Mouse (Mus musculus): ENCODE measurements around the gene Lxn.

The Lxn gene

DNA sequence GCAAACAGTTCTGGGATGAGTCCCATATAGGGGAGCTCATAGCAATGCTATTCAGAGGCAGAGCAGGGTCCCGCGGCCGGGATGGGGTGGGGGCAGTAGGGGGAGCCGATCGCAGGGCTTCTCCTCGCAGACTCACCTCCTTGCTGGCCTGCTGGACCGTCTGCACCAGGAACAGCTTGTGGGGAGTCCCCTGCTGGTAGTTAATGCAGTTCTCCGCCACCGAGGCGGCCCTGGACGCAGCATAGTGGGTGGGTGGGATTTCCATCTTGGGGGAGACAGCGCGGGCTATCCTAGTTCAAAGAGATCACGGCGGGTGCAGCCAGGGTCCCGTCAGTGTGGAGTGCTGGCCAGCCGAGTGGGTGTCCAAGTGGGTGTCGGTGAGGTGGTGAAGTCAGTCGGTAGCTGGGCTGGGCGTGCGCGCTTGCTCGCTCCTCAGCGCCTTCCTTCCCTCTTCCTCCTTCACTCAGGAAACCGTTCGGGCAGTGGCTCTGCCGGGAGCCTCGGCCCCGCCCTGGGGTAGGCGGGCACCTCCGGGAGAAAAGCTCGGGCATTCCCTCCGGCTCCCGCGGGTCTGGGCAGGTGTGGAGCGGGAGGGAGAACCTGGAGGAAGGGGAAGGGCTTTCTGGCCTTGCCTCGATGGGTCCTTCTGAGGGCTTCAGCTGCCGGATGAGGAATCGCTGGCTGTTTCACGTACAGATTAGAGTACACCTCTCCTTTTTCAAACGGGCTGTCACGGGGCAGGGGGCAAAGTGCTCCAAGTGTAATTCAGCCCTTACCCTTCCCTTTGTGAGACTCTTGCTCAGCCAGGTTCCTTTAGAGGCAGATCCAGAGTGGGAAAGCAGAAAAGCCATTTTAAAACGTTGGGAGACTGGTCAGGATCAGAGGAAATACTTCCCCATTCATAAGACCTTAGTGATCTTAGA lies at the start of gene Lxn:
Lxn (minus strand) TSS at position 477 of the 923 bp plus-strand sequence.
- DNase-seq (ENCODE audit: low read depth) = peak; percentile 33

- DNase-seq (ENCODE audit: low read depth) = peak; percentile 71
Measured at GRCm38 (mm10) chr3:67512807-67513206, 49.1 kb upstream of the Lxn start.

DNA sequence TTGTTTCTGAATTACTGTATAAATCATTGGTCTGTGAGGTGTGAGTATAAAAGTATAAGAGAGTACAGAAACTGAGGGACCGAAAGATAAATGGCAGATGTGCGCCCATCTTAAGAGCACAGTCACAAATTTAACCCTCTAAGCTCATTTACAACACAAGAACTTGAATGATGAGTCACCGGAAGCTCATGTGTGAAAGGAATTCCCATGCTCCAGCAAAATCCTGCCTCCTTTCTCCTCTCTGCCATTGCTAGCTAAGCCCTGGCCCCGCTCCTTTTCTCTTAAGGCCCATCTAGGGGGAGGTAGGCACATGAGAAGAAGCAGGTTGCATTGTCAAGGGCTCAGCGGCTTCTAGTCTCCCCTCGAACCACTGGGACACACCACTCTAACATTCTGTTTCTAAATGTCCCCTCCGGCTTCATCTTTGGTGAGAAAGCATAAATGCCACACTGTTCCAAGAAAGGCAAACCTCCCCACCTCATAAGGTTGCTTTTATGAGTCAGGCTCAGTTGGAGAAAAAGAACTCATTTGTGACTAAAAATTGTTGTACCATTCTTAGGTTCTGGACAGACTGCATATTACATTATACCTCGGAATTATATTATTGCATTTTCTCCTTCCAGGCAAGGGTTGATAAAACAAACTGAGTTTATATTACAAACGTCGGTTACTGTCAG lies 44.6 kb upstream of the Lxn start:
- no peak for DNase-seq (ENCODE audit: low read depth)

- no peak for DNase-seq (ENCODE audit: low read depth)
Measured at GRCm38 (mm10) chr3:67505286-67505685, 41.6 kb upstream of the Lxn start.

DNA sequence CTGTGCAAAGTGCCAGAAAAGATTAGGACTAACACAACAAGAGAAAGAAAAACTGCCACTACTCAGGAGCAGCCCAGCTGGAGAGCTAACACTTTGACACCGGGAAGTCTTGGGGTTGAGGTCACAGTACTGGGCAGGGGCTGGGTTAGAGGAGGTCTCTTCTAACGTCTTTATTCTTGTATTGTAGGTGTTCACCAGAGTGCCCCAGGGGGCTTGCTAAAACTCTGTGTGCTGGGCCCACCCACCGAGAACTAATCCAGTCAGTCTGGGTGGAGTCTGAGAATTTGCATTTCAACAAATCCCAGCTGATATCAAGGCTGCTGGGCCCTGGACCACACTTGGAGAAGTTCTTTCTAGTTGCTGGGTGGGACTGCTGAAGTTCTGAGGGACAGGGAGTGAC lies 40.2 kb upstream of the Lxn start:
- no peak for DNase-seq (ENCODE audit: low read depth)

GRCm38 (mm10) chr3:67499406-67499791 lies 35.7 kb upstream of the Lxn start:
- no peak for DNase-seq (ENCODE audit: low read depth)

GRCm38 (mm10) chr3:67498773-67499405 lies 35.2 kb upstream of the Lxn start:
- DNase-seq (ENCODE audit: low read depth) = no peak

GRCm38 (mm10) chr3:67497998-67498397 lies 34.3 kb upstream of the Lxn start:
- DNase-seq (ENCODE audit: low read depth) = no peak

DNA sequence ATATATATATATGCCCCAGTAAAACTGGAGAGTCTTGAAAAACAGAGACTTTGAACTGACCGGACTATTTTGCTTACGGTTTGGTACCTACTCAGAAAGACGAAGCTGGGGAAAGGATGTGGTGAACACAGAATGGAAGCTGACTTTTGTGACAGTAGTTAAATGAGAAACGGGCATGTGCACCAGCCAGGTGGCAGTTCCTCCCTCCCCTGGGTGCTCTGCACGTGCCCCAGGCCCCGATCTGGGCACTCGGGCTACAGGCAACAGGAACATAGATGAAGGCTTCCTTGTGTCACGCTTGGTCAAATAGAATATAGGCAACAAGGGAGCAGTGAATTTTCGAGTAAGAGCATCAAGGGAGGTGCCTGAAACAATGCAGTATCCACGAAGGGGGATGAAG lies 32.6 kb upstream of the Lxn start:
- DNase-seq (ENCODE audit: low read depth) = no peak

GRCm38 (mm10) chr3:67493132-67493531 lies 29.4 kb upstream of the Lxn start:
- DNase-seq (ENCODE audit: low read depth) = no peak

GRCm38 (mm10) chr3:67492086-67492869 lies 28.6 kb upstream of the Lxn start:
- DNase-seq (ENCODE audit: low read depth) = no peak

DNA sequence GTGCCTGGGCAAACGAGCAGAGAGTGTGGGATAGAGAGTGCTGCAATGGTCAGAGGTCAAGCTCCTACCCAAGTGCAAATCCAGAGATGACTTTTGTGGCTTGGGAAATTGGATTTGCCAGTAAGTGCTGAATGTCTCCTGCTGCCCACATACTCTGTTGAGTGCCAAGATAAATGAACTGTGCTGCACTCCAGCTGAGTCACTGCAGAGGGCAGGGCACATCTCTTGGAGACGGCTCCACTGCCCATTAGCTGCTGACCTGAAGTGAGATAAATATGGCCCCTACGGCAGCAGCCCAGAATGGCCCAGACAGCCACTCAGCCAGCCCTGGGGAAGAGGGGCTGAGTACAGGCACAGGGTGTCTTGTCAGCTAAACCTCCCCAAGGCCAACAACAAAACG lies 26.4 kb upstream of the Lxn start:
- DNase-seq (ENCODE audit: low read depth) = no peak

- DNase-seq (ENCODE audit: low read depth) = no peak
Measured at GRCm38 (mm10) chr3:67485233-67485632, 21.5 kb upstream of the Lxn start.

GRCm38 (mm10) chr3:67482400-67482799 lies 18.7 kb upstream of the Lxn start:
- no peak for DNase-seq (ENCODE audit: low read depth)

DNA sequence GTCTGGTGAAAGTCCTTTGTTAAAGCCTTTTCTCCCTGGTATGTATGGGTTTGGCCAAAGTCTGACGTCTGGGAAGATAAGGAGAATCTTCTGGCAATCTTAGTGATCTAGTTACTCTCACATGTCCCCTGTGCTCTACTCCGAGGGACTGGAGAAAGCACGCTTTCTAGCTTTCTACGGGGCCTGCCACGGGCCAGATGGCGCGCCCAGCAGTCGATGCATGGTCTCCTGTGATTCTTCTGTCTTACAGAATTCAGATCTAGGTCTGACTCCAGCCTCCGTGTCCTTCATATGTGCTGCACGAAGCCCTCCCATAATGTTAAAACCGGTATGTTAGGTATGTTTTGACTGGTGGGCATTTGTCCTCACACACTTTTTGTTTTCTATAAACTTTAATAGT lies 16.1 kb upstream of the Lxn start:
- DNase-seq (ENCODE audit: low read depth) = no peak

DNA sequence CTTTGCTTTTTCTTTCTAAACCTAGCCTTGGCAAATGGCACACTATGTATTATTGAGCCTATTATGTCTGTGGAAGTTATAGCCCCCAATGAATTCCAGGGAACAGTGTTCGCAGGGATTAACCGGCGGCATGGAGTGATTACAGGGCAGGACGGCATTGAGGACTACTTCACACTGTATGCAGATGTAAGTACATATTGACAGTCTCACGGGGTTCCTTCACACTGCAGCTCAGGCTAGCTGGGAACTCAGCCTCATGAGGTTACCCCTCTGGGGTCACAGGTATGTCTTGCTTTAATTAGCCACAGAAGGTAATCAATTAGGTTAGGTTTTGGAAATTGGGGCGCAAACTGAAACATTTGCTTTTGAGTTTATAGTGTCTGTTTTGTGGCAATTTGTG lies 9.7 kb upstream of the Lxn start:
- DNase-seq (ENCODE audit: low read depth) = no peak

- DNase-seq (ENCODE audit: low read depth) = no peak
Measured at GRCm38 (mm10) chr3:67471408-67472127, 7.8 kb upstream of the Lxn start.

- DNase-seq (ENCODE audit: low read depth) = no peak
Measured at GRCm38 (mm10) chr3:67467281-67467680, 3.6 kb upstream of the Lxn start.

- DNase-seq (ENCODE audit: low read depth) = no peak
Measured at GRCm38 (mm10) chr3:67466576-67466975, 2.9 kb upstream of the Lxn start.

DNA sequence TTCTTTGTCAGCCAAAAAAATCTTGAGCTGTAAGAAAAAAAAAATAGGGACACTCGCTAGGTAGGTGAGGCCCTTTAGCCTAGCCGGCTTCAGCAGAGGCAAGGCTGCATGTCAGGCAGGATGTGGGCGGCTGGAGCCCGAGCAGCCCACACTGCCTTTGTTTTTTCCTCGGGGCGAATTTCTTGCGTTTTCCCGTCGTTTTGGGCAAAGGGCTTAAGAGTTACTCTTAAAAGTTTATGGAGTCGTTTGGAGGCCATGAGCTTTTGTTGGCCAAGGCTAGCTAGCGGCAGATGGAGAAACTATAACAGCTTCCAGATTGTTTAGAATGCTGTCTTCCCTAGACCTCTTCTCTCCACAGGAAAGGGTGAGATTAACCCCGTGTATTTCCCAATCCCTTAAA lies 725 bp downstream of the Lxn start:
- DNase-seq (ENCODE audit: low read depth) = no peak

DNA sequence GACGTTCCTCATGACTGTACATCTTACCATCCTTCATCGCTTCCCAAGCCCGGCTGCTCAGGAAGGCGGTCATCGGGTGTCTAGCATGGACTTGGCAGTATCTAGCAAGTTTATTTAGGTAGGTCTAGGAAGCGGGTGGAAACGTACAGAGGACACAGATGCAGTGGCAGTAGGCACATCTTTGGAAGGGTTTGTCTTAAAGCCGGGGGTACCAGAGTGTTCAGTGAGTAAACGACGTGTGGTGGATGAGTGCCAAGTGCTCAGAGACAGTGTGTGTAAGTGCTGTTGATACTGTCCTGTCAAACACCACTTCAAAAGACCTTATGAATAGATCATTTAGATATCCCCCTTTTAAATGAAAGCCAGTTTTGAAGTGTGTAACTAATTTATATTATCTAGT lies 1.1 kb downstream of the Lxn start:
- DNase-seq (ENCODE audit: low read depth) = no peak

DNA sequence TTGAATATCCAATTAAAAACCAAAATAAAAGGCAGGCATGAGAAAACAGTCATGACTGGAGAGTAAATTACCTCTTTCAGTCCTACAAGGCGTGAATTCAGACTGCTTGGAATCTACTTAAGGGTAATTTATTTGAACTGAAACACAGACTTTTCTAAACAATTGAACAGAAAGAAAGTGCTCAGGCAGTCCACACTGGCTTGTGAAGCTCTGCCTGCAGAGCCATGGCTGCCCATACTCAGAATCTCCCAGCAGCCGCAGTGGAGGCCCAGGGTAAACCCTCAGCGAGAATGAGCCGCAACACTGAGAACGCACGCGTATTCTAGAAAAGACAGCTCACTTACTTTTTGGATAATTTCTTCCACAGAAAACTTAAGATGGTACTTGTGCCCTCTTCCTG lies 1.7 kb downstream of the Lxn start:
- DNase-seq (ENCODE audit: low read depth) = no peak
